In genomic region chr13:73488105-73488504, GRCm38 (mm10) we compare ENCODE assay signal across 17 mouse cellular contexts. TPM values are rescaled to one million over a fixed set of nuclear protein-coding genes. Genes with fewer than 3 reads are reported as not detected.
"Had no signal": no experiment of that assay in that cellular context is flagged by ENCODE, and none has a peak within 500 bp of the region (broad histone marks: within the 10 kb centered on the region; RNA-seq: fewer than 3 reads in every experiment).

No protein-coding gene starts in this region.

- DNase-seq: kidney, adult 18-20 months; kidney, postnatal 10 days; kidney, postnatal 4 days; liver, postnatal 0 days; lung, postnatal 14 days; spleen, adult 18-20 months; thymus, adult 18-20 months; thymus, postnatal 25 days had no signal

- H3K4me2 ChIP-seq: intestine, embryonic 15.5 days; lung, embryonic 15.5 days; midbrain, embryonic 12.5 days had no signal

- H3K4me3 ChIP-seq: intestine, embryonic 15.5 days; layer of hippocampus, adult 2 months; left cerebral cortex, adult 2 months; limb, embryonic 10.5 days; lung, embryonic 15.5 days; midbrain, embryonic 12.5 days had no signal

- H3K27me3 ChIP-seq: intestine, embryonic 15.5 days; lung, embryonic 15.5 days; midbrain, embryonic 12.5 days had no signal

- ATAC-seq: intestine, embryonic 15.5 days; liver, postnatal 0 days; midbrain, embryonic 16.5 days had no signal

- H3K9ac ChIP-seq: intestine, embryonic 15.5 days; liver, postnatal 0 days; lung, embryonic 15.5 days; midbrain, embryonic 12.5 days had no signal

- H3K27ac ChIP-seq: intestine, embryonic 15.5 days; layer of hippocampus, adult 2 months; left cerebral cortex, adult 2 months; limb, embryonic 10.5 days; lung, embryonic 15.5 days; midbrain, embryonic 12.5 days had no signal

- H3K4me1 ChIP-seq: intestine, embryonic 15.5 days; limb, embryonic 10.5 days; lung, embryonic 15.5 days; midbrain, embryonic 12.5 days had no signal

- H3K9me3 ChIP-seq: intestine, embryonic 15.5 days; limb, embryonic 10.5 days; lung, embryonic 15.5 days; midbrain, embryonic 12.5 days had no signal

RNA-seq across cellular contexts. Expression of gene Slc6a3, which starts 48.4 kb away (rescaled TPM):
- polyA plus RNA-seq: kidney, embryonic 14.5 days; limb, embryonic 10.5 days; neural tube, embryonic 14.5 days had no signal
